Mouse (Mus musculus) fibroblast of lung, adult 2 months (primary cell): ENCODE data around the gene Specc1.
"Not testable (repeated sequence)": the region's sequence is repeated elsewhere in the genome, so short reads cannot be mapped to it uniquely, and the experiment has no call there.

ENCODE experiments used
- DNase-seq: peaks from one replicate; pipeline ENCODE4 v3.0.0-alpha.2; 2011; ENCODE audit warnings: low read depth

Gene Specc1

GRCm38 (mm10) chr11:61956572-61957295 is at the start of gene Specc1:
Specc1 (plus strand) TSS chr11:61956763.
- peak; percentile 60 for DNase-seq

- no peak for DNase-seq
Measured at GRCm38 (mm10) chr11:61908315-61908714, 48.2 kb upstream of the Specc1 start.

- no peak for DNase-seq
Measured at GRCm38 (mm10) chr11:61919702-61920101, 36.9 kb upstream of the Specc1 start.

GRCm38 (mm10) chr11:61923309-61923708 is 33.3 kb upstream of the Specc1 start:
- DNase-seq = no peak

GRCm38 (mm10) chr11:61929323-61930097 is 27.1 kb upstream of the Specc1 start:
- no peak for DNase-seq

GRCm38 (mm10) chr11:61930098-61930517 is 26.5 kb upstream of the Specc1 start, which contains the start of gene Akap10:
Akap10 (minus strand) TSS chr11:61930252.
- DNase-seq = peak; percentile 83

GRCm38 (mm10) chr11:61930640-61931586 is 25.6 kb upstream of the Specc1 start:
- DNase-seq = no peak

- DNase-seq = no peak
Measured at GRCm38 (mm10) chr11:61937761-61938160, 18.8 kb upstream of the Specc1 start.

GRCm38 (mm10) chr11:61942903-61943302 is 13.7 kb upstream of the Specc1 start:
- no peak for DNase-seq

GRCm38 (mm10) chr11:61944417-61944816 is 12.1 kb upstream of the Specc1 start:
- DNase-seq = no peak

GRCm38 (mm10) chr11:61946608-61947007 is 10.0 kb upstream of the Specc1 start:
- DNase-seq = no peak

- DNase-seq = no peak
Measured at GRCm38 (mm10) chr11:61949315-61949714, 7.2 kb upstream of the Specc1 start.

GRCm38 (mm10) chr11:61950632-61951031 is 5.9 kb upstream of the Specc1 start:
- DNase-seq = no peak

- DNase-seq = no peak
Measured at GRCm38 (mm10) chr11:61955136-61955535, 1.4 kb upstream of the Specc1 start.

GRCm38 (mm10) chr11:61955951-61956350 is 612 bp upstream of the Specc1 start:
- no peak for DNase-seq

- no peak for DNase-seq
Measured at GRCm38 (mm10) chr11:61957296-61957813, 792 bp downstream of the Specc1 start.

- DNase-seq = not testable (repeated sequence)
Measured at GRCm38 (mm10) chr11:61958706-61959105, 2.1 kb downstream of the Specc1 start.

- no peak for DNase-seq
Measured at GRCm38 (mm10) chr11:61960096-61960495, 3.5 kb downstream of the Specc1 start.

GRCm38 (mm10) chr11:61962684-61963083 is 6.1 kb downstream of the Specc1 start:
- DNase-seq = no peak

- DNase-seq = no peak
Measured at GRCm38 (mm10) chr11:61963193-61963592, 6.6 kb downstream of the Specc1 start.

GRCm38 (mm10) chr11:61964611-61965010 is 8.0 kb downstream of the Specc1 start:
- no peak for DNase-seq

GRCm38 (mm10) chr11:61967034-61967433 is 10.5 kb downstream of the Specc1 start:
- DNase-seq = no peak
